Mouse (Mus musculus): ENCODE results near the gene Agap2.

DNA sequence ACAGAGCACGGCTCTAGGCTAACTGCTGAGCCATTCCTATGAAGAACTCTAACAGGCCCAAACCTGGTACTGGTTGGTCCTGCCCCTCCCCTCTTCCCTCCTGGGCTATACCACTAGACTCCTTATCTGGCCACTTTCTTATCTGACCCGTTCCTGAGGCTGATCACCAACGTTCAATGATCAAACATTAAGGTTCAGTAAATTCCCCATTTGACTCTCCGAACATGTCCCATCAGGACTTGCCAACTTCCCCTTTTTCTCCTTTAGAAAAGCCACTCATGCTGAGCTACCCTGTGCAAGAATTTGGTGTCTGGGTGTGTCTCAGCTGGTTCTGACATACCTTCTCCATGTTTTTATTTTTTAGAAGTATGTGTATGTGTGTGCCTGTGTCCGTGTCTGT is 51.5 kb downstream of the Agap2 start:
- TF ChIP-seq CTCF (IDR thresholded peaks at IDR 0.05; ENCODE audit: low read depth, low read length), result no peak
- TF ChIP-seq POLR2A (IDR thresholded peaks at IDR 0.05; ENCODE audit: extremely low read depth, insufficient read depth, low read length), result no peak
